Mouse (Mus musculus): ENCODE measurements around the gene Pbx2.

Gene Pbx2

DNA sequence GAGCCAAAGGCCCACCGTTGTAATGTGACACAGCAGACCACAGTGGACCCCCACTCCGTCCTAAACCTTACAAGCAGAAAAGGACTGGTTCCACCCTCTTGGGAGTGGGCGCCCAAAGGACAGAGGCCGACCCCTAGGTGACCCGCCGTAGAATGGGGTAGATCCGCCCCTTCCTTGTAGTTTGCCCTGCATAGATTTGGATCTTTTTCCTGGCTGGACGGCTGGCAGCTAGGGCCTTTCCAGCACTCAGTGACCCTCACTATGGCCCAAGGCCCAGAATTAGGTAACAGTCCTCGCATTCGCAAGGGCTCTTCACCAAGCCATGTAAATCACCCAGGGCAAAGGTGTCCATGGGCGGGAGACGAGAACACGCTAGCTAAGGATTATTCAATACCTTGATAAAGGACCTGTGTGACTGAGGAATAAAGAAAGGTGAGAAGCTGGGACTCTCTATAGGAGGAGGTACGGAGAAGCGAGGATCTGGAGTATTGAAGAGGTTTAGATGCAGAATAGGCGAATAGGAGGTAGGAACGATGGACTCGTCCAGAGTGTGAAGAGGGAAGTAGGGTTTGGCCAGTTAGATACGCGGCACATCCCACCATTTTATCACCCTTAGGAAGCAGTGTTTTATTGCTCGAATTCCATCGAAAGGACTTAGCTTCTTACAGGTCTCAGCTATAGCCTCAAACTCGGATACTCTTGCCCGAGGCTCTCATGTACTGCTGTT lies 13.6 kb downstream of the Pbx2 start:
- peak; percentile 91 for DNase-seq

DNA sequence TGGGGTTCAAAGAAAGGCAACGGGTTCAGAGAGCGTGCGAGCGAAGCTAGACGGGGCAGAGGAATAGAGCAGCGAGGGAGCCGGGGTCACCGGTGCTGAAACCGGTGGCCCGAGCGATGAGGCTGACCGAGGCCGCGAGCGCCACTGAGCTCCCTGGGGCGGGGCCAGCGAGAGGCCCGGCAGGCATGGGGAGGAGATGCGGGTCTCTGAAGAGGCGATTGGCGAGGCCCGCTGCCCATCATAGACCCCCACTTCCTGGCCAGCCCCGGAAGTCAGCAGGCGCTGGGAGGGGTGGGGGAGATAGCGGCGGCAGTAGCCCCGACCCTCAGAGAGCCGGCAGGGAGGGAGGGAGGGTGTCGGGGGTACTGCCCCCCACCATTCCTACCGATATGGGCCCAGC lies 14.5 kb downstream of the Pbx2 start:
- DNase-seq = peak; percentile 96

DNA sequence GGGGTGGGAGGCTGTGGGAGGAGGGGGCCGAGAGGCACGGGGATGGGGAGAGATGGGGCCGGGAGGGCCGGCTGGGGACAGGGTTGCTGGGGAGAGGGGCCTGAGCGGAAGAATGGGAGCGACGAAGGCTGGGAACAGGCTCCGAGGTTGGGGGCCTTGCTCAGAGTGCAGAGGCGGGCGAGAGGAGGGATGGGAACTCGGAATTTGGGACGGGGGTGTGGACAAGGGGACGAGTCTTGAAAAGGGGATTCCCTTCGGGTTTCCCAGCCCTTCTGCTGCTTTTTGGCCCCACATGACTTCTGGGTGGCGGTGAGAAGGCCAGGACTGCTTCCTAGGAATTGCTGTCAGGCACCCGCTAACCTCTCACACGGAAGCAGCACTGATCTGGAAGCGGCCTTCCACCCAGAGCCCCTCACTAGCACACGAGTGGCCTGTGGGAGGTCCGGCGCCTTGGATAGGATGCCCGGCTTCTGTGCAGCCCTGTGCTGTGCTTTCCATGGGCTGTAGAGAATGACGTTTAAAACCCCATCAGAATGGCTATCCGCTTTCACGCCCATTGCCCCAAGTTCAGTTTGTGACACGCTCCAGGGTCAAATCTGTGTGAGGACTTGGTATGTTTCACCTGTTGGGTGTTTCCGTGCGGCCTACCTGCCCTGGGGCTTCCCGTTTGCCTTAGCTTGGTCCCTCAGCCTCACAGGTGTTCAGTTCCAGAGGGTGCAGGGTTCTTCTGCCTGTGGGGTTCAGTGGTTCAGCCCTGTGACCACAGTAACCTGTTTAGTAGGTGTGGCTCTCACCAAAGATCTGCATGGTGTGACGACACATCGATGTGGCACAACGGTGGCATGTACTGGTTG lies 15.3 kb downstream of the Pbx2 start:
- DNase-seq = no peak

DNA sequence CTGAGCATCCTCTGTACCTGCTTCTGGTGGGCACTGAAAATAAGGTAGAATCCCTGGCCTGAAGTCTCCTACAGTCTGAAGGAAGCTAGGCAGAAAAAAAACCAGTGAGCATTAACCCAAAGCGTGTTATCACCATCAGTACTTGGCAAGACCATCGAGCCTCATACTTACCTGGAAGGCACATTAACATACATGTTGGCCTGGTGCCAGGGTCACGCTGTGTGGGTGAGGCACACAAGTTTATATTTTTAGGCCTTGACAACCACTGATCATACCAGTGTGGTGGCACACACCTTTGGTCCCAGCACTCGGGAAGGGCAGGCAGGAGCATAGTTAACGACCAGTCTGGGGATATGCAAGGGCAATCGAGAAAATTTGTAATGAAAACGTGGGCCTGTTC lies 16.9 kb downstream of the Pbx2 start:
- DNase-seq = no peak

DNA sequence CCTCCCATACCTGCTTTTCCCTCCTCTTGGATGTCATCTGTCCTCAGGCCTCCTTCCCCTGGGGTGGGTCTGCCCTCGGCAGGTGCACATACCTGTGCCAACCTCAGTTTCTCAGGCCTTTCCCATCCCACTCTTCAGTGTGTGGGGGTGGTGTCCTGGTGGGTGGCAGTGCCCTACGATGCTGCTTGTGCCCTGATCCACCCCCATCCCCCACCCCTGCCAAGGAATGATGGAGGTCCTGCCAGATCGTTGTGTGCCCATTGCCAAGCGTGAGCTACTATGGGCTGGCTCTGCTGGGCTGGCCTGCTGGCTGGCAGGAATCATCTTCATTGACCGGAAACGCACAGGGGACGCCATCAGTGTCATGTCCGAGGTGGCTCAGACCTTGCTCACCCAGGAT lies 20.0 kb downstream of the Pbx2 start:
- DNase-seq = no peak

DNA sequence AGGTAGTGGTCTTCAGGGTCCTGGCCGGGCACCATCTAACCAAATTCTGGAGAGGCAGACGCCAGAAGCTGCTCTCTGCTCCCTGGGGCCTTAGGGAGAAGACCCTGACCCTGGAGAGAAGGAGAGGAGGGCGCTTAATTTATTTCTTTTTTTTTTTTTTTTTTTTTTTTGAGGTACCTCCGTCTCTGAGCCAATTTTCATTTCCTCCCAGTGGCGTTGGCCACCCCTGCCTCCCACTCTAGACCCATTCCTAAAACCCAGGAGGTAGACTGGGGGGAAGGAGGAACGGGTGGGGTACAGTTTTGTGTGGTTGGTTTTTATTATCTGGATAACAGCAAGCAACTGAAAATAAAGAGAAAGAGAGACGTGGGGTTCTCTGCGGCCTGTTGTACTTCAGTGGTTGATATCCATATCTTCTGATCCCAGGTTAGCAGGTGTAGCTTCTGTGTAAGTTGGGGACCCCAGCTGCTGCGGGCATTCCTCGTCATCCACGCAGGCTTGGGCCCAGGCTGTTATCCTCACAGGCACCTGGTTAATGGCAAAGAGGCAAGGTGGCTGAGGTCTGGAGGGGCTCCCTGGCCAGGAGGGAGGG lies 22.1 kb downstream of the Pbx2 start:
- no peak for DNase-seq

DNA sequence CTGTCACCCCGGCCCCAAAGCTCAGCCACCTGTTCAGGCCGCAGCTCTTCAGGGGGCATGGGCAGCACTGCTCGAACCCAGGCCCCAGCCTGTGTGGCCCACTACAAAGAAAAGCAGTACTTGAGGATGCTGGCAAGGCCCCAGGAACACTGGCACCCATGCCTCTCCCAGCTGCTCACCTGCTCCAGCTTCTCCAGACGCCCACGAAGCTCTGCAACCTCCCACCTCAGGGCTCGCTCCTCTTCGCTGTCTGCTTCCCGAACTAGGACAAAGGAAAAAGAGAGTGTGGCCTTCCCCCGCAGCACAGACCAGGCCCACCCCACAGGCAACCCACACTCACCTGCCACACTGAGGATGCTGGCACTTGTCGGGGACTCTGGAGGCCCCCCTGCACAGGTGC lies 22.8 kb downstream of the Pbx2 start:
- DNase-seq = no peak

DNA sequence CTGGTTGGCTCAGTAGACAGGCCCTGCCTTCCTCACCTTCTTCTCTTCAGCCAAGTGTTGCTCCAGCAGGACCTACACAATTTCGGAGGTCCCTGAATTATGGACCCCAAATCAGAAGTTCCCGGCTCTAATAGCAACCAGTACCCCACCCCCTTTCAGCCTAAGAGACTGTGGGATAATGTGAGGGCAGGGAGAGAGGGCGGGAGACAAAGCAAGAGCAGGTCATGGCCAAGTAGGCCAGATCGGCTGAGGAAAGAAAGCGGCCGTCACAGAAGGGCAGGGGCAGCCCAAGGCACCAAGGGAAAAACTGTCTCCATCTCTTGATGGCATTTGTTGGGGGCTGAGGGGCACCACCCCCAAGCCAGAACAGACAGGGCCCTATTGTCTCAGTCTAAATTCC lies 24.8 kb downstream of the Pbx2 start, which contains the start of gene Egfl8:
Gene Egfl8 (minus strand): TSS at position 101 of the 400 bp plus-strand sequence.
- no peak for DNase-seq

DNA sequence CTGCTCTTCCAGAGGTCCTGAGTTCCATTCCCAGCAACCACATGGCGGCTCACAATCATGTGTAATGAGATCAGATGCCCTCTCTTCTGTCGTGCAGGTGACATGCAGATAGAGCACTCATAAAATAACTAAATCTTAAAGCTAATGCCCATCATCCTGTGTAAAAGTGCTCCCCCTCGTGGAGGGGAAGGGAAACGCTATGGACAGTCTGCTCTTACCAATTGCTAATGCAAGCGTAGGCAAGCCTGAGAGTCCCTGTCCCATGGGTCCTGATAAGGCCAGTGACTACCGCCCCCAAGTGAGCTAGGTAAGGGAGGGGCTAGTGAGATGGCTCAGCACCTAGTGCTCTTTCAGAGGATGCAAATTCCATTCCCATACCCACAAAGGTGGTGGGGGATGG lies 27.9 kb downstream of the Pbx2 start:
- DNase-seq = peak; percentile 68

DNA sequence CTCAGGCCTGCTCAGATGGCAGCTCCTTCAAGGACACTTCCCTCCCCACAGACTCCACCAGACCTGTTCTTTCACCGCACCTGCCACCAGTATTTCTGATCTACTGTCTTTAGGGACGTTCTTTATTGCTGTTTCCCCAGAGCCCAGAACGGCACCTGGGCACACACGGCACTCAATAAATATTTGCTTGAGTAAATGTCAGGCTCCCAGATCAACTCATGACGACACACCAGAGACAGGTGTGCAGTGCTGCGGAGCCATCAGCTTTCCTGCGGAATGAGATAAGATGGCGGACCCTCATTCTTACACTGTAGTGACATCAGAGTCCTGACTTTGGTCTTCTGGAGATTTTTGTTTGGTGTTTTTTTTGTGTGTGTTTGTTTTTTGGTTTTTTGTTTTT lies 29.9 kb downstream of the Pbx2 start:
- DNase-seq = no peak

DNA sequence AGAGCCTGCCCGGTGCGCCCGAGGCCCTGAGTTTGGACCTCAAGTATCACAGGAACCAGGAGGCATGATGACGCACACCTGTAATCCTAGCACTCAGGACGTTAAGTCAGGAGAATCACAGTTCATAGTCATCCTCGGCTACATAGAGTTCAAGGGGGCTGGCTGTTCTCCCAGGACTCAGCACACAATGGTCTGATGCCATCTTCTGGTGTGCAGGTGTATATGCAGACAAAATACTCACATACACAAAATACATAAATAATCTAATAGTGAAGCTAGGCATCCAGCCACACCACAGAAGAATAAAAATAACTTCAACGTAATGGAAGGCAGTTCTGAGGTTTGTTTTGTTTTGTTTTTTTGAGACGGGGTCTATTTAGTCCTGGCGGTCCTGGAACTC lies 32.1 kb downstream of the Pbx2 start:
- DNase-seq = no peak

DNA sequence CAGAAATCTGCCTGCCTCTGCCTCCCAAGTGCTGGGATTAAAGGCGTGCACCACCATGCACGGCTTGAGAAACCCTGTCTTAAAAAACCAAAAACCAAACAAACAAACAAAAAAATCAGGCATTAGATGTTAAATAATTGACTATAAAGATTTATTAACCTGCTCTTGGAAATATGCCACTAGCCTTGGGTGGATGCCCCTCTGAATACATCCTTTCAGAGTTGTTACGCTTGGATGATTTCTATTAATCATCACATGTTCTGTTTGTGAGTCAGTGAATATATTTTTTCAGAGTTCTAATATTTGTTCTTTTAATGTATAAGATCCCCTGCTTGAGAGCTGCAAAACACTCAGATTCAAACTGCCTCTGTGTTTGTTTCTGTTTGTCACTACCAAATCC lies 33.9 kb downstream of the Pbx2 start:
- DNase-seq = no peak

DNA sequence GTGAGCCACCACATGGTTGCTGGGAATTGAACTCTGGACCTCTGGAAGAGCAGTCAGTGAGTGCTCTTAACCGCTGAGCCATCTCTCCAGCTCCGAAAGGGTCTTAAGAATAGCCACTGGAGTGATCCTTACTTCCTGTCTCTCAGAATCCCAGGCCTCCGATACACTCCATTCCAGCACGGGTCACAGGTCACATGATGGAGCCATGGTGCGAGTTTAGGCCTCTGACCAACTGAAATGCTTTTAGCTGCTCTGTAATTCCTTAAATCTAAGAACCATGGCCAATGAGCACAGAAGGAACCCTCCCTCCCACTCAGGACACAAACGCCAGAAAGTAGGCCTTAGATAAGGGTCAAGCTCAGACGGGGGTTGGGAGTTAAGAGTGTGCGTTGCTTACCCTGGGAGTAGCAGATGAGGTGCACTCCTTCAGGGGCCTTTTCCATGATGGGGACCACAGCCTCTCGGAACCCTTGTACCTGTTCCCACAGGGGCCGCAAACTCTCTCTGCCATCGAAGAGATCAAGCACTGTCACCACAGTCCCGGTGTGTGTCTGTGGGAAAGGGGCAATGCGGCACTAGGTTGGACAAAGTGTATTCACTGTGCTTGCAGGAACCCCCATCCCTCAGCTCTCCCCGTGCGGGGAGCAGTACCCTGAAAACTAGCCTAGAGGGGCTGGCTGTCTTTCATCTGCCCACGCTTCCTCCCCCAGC lies 35.2 kb downstream of the Pbx2 start:
- DNase-seq = peak; percentile 44

DNA sequence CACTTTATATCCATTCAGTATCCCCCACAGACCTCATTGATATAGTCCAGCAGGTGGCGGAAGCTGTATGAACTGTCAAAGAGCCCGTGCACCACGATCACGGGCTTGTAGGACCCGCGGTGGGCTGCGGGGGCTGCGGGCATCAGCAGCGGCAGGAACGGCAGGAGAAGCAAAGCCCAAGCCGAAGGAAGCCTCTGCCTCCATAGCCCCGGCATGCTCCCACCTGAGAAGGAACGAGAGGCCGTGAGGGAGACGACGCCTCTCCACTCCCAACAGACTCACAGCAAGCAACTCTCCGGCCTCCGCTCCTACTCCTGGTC lies 35.7 kb downstream of the Pbx2 start:
- DNase-seq = peak; percentile 39

DNA sequence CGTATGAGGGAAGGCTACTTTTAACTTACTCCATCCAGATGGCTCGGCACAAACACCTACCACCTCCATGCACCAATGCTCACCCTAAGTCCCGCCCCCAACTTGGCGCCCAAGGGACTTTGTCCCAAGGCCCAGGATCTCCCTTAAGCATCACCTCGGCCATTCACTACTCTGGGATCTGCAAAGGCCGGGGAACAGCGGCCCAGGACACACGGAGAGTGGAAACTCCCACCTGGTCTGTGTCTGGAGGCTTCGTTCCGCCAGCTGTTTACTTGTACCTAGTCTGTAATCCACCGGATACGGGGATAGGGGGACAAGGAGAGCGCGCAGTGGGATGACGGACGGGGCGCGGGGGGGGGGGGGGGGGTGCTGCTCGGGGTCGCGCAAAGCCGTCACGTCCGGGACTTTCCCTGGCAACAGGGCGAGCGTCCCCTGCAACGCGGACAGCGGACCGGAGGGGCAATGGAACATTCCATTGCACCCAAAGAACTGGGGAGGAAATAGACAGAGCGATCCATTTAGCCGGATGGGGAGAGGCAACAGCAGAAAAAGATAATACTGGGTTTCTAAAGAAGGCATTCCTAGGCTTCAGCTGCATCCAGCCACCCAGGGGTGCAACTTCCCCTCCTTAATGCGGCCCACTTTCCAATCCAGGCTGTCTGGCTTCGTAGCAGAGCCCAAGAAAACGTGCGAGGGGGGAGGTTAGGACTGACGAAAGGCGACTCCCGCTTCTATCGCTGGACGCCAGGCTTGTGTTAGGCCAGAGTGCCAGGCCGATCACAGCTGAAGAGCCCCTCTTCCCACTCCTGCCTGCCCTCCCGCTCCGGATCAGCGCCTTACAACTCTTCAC lies 36.3 kb downstream of the Pbx2 start:
- DNase-seq = peak; percentile 91

DNA sequence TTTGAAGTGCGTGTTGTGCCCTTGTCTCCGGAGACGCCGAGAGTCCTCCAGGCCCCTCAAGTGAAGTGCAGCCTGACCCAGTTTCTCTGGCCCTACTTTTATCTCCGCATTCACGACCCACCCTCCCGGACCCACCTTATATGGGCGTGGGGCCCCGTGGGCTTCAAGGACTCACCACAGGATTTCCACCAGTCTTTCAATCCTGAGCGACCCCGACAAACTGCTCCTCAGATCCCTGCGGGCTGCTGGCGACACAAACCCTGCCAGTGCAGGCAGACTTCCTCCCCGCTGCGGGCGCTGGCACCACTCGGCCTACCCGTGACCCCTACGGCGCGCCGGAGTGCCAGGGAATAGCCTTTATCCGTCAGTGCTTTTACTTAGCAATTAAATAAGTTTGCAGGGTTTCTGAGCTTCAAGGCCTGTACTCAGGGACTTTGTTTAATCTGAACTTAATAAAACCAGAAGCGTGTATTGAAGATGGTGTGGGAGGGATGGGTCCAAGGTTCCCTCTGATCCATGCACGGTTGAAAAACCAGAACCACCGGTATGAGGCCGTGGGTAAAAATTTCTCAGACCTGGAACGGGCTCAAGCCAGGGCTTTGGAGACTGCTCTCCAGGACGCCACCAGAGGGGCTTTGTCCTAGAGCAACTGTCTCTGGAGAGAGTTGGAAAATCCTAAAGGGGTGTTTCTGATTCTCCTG lies 37.0 kb downstream of the Pbx2 start, which contains the start of gene Ppt2:
Gene Ppt2 (minus strand): TSS at position 568 of the 701 bp plus-strand sequence.
- DNase-seq = peak; percentile 70

DNA sequence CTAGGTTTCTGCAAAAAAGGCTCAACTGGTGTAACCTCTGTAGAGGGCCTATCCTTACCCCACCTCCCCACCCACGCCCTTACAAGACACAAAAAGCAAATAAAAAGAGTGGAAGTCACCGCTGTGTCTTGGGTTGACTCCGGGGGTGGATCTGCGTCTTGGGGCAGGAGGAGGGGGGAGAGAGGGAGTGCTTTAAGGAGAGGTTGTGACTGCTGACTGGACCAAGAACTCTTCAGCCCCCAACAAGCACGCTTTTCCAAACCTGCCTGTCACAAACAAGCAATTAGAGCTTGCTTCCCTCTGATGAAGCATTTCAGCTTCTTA lies 37.5 kb downstream of the Pbx2 start:
- DNase-seq = no peak

DNA sequence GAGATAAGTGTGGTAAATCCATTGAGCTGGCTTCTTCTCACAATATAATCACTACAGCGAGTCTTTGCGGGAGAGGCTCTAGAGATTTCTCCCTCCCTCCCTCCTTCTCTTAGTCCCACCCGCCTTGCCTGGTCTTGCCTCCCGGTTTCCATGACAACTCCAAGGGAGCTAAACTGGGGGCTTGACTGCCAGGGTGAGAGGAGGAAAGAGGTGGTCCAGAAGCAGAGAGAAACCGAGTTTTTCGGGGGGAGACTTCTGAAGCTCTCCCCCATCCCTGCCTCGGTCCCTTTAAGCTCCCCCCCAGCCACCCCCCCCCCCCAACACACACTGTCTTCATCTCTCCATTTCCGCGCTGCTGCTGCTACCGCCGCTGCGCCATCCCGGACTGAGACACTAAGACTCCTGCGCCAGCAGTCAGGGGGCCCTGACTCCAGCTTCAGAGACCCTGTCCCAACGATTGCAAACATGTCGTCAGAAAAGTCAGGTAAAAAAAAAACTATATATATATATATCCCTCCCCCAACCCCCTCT lies 38.2 kb downstream of the Pbx2 start, which contains the start of gene Prrt1:
Gene Prrt1 (plus strand): TSS at position 313 of the 531 bp plus-strand sequence.
- no peak for DNase-seq

DNA sequence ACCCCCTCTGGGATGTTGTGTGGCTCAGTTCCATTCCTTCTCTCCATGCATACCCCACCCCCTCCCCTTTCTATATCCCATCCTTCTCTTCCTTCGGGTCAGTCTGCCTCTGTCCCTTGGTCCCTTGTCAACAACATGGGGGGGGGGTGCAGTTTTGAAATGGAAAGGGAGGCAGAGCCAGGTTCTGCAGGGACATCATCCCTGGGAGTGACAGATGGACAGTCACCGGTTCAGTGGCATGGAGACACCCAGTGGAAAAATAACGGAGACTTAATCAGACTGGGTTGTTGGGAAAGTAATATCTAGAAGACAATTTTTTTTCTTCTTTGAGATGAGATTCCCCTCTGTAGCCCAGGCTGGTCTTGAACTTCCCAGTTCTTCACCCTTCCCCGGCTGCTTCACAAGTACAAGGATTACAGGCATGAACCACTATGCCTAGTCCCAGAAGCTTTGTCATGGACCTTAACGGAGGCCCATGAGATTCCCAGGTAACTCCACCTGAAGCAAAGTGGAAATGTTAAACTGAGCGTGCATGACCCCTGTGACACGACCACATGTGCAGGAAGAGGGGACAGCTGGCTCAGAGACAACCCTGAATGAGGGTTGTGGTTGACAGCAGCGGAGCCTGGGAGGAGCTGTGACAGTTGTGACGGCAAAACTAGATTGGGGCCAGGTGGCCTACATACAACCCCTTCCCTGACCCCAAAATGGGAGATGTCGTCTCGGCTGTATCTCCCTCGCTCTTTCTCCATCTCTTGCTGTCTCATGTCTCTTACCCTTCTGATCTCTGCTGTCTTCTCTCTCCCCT lies 38.9 kb downstream of the Pbx2 start:
- no peak for DNase-seq

DNA sequence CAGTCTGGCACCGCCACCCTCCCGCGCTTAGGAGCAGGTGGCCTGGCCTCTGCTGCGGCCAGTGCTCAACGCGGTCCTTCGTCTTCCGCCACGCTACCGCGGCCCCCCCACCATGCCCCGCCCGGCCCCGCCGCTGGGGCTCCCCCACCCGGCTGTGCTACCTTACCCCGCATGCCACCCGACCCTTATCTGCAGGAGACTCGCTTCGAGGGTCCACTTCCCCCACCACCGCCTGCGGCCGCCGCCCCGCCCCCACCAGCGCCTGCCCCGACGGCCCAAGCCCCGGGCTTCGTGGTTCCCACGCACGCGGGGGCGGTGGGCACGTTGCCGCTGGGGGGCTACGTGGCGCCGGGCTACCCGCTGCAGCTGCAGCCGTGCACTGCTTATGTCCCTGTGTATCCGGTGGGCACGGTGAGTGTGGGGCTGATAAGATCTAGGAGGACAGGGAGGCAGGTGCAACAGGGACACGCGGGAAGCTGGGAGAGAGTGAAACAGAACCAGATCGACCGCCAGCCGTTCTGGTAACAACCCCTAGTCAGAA lies 39.8 kb downstream of the Pbx2 start:
- no peak for DNase-seq
